Mouse (Mus musculus) forebrain, embryonic 12.5 days (tissue): Measurements from ENCODE around the gene Parp6. TPM values are rescaled to one million over a fixed set of nuclear protein-coding genes. Genes with fewer than 3 reads are reported as not detected.
A peak's percentile ranks its signal among the peaks of the same experiment; 100 is the strongest.

ENCODE experiments used
- ATAC-seq: fragments of 200-750 bp; cut with Nextera tagmentation; 2 replicates; pipeline ENCODE4 v1.8.0; 2017; ENCODE audit warnings: moderate TSS enrichment; ENCODE audit not compliant: low FRiP score
- H3K27ac ChIP-seq: fragments of 300-500 bp; sonication (generic); 2 replicates; pipeline ENCODE4 v1.5.1; 2016; ENCODE audit warnings: mild to moderate bottlenecking
- H3K27me3 ChIP-seq: fragments of 300-500 bp; sonication (generic); 2 replicates; pipeline ENCODE4 v1.6.1; 2016; ENCODE audit warnings: mild to moderate bottlenecking
- H3K36me3 ChIP-seq: fragments of 300-500 bp; sonication (generic); replicated peaks from 2 replicates; pipeline ENCODE4 v1.6.1; 2016; ENCODE audit warnings: mild to moderate bottlenecking
- H3K4me1 ChIP-seq: fragments of 300-500 bp; sonication (generic); 2 replicates; pipeline ENCODE4 v1.6.1; 2016
- H3K4me2 ChIP-seq: fragments of 300-500 bp; sonication (generic); 2 replicates; pipeline ENCODE4 v1.6.1; 2016; ENCODE audit warnings: mild to moderate bottlenecking, moderate library complexity
- H3K4me3 ChIP-seq: fragments of 300-500 bp; sonication (generic); replicated peaks from 2 replicates; pipeline ENCODE4 v1.5.1; 2016; ENCODE audit warnings: mild to moderate bottlenecking
- H3K9ac ChIP-seq: fragments of 300-500 bp; sonication (generic); 2 replicates; pipeline ENCODE4 v1.6.1; 2016; ENCODE audit warnings: mild to moderate bottlenecking
- H3K9me3 ChIP-seq: fragments of 300-500 bp; sonication (generic); 2 replicates; pipeline ENCODE4 v1.6.1; 2016
- WGBS: fragments of 180-500 bp; shearing (Covaris S2); methylation state at CpG from one replicate; pipeline ENCODE4 v1.1.7; 2016; 5-methylcytosine and 5-hydroxymethylcytosine counted together
- polyA plus RNA-seq: library from polyadenylated mRNA; unstranded; fragments of >200 nt; fragmentation: Nextera tagmentation; extraction: Ambion mirVana; gene quantifications from 2 replicates; pipeline ENCODE4 v1.2.1, GENCODE M21; 2016

The Parp6 gene
- polyA plus RNA-seq, 1 experiment from 2014 or later = 105 TPM

DNA sequence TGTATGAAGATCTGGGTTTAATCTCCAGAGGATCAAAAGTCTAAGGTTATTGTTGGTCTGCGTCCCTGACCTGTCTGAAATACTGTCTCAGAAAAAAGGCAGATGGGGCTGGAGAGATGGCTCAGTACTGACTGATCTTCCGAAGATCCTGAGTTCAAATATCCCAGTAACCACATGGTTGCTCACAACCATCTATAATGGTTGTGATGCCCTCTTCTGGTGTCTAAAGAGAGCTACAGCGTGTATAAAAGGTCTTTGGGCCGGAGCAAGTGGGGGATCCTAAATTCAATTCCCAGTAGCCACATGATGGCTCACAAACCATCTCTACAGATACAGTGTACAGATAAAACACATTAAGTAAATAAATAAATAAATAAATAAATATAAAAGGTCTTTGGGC is 52.1 kb downstream of the Parp6 start:
- 84% methylated on average over 4 of the region's 4 CpGs for WGBS
- Histone ChIP-seq H3K27me3 (no peaks in the 10 kb centered on the region), H3K9me3 (no peaks in the 10 kb centered on the region), H3K9ac (no peak overlapping the region), H3K27ac (no peak overlapping the region), H3K4me2 (no peak overlapping the region), H3K4me1 (peaks cover under 1% of the 10 kb centered on the region; the same call in 1 of the 2 replicates), H3K36me3 (peaks cover 98% of the 10 kb centered on the region), H3K4me3 (no peak overlapping the region)
- ATAC-seq = no peak

GRCm38 (mm10) chr9:59672195-59672894 is 55.3 kb downstream of the Parp6 start:
- Histone ChIP-seq H3K4me1 (no peaks in the 10 kb centered on the region), H3K27me3 (no peaks in the 10 kb centered on the region), H3K27ac (no peak overlapping the region), H3K9me3 (no peaks in the 10 kb centered on the region), H3K4me3 (no peak overlapping the region), H3K36me3 (peaks cover 98% of the 10 kb centered on the region), H3K4me2 (no peak overlapping the region), H3K9ac (no peak overlapping the region)
- ATAC-seq = no peak
- WGBS = 88% methylated on average over 12 of the region's 12 CpGs

- 77% methylated on average over 2 of the region's 2 CpGs for WGBS
- Histone ChIP-seq H3K4me1 (no peaks in the 10 kb centered on the region), H3K9ac (no peak overlapping the region), H3K4me3 (no peak overlapping the region), H3K4me2 (no peak overlapping the region), H3K9me3 (no peaks in the 10 kb centered on the region), H3K27ac (no peak overlapping the region), H3K36me3 (peaks cover 98% of the 10 kb centered on the region), H3K27me3 (no peaks in the 10 kb centered on the region)
- ATAC-seq = no peak
Observed at GRCm38 (mm10) chr9:59673427-59673826, 56.3 kb downstream of the Parp6 start.

- H3K4me3 ChIP-seq = no peak overlapping the region
- 89% methylated on average over 14 of the region's 14 CpGs for WGBS
- no peak overlapping the region for H3K9ac ChIP-seq
- no peak for ATAC-seq
- H3K9me3 ChIP-seq = no peaks in the 10 kb centered on the region
- peaks cover 7% of the 10 kb centered on the region for H3K27me3 ChIP-seq
- H3K4me1 ChIP-seq = peaks cover 14% of the 10 kb centered on the region
- H3K36me3 ChIP-seq = peaks cover 90% of the 10 kb centered on the region
- H3K27ac ChIP-seq = no peak overlapping the region
- no peak overlapping the region for H3K4me2 ChIP-seq
Observed at GRCm38 (mm10) chr9:59675598-59675997, 58.5 kb downstream of the Parp6 start.

DNA sequence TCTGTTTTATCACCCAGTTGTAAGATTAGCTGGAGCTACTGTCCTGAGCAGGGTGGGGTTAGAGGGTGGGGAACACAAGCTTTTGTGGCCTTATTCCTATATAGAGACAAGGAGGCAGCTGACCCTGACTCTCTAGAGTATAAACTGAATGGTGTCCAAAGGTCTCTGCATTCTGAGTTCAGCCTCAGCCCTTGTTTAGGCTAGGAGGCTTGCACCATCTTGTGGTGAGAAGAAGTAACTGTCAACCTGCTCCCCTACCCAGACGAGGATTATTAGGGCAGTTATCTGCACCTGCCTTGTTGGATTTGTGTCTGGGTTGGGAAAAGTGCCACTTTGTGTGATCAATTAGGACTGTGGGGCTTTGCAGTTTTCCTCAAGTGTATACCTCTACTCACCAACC is 61.2 kb downstream of the Parp6 start:
- Histone ChIP-seq H3K27me3 (peaks cover 31% of the 10 kb centered on the region), H3K36me3 (peaks cover 63% of the 10 kb centered on the region), H3K9ac (no peak overlapping the region), H3K27ac (no peak overlapping the region), H3K4me3 (no peak overlapping the region), H3K4me1 (peaks cover 14% of the 10 kb centered on the region), H3K4me2 (no peak overlapping the region), H3K9me3 (no peaks in the 10 kb centered on the region)
- ATAC-seq = no peak
- 14% methylated on average over 1 of the region's 1 CpGs for WGBS

GRCm38 (mm10) chr9:59679678-59680533 is 62.8 kb downstream of the Parp6 start, which contains the start of gene Gramd2:
Gramd2 (plus strand) TSS chr9:59680144.
- peaks cover 31% of the 10 kb centered on the region for H3K27me3 ChIP-seq
- peak within 1 kb of the TSS; percentile 44 for H3K4me3 ChIP-seq
- H3K9me3 ChIP-seq = no peaks in the 10 kb centered on the region
- H3K27ac ChIP-seq = no peak within 1 kb of the TSS
- H3K9ac ChIP-seq = peak within 1 kb of the TSS; percentile 57
- peaks cover 14% of the 10 kb centered on the region for H3K4me1 ChIP-seq
- 1% methylated on average over 47 of the region's 47 CpGs for WGBS
- peak within 1 kb of the TSS; percentile 89 for H3K4me2 ChIP-seq
- peak; percentile 97 for ATAC-seq
- H3K36me3 ChIP-seq = peaks cover 47% of the 10 kb centered on the region

- Histone ChIP-seq H3K27ac (no peak overlapping the region), H3K27me3 (peaks cover 31% of the 10 kb centered on the region), H3K4me2 (peak overlapping the region; percentile 89), H3K9ac (peak overlapping the region; percentile 57), H3K4me3 (peak overlapping the region; percentile 44), H3K9me3 (no peaks in the 10 kb centered on the region), H3K36me3 (peaks cover 41% of the 10 kb centered on the region), H3K4me1 (peaks cover 14% of the 10 kb centered on the region)
- peak; percentile 34; the same call in 1 of the 2 replicates for ATAC-seq
- WGBS = 8% methylated on average over 16 of the region's 16 CpGs
Observed at GRCm38 (mm10) chr9:59680534-59680875, 63.4 kb downstream of the Parp6 start.

GRCm38 (mm10) chr9:59684020-59684419 is 66.9 kb downstream of the Parp6 start:
- Histone ChIP-seq H3K4me1 (peaks cover 14% of the 10 kb centered on the region), H3K36me3 (peaks cover 7% of the 10 kb centered on the region), H3K9me3 (no peaks in the 10 kb centered on the region), H3K27ac (no peak overlapping the region), H3K4me2 (no peak overlapping the region), H3K27me3 (peaks cover 31% of the 10 kb centered on the region), H3K4me3 (no peak overlapping the region), H3K9ac (no peak overlapping the region)
- WGBS = 79% methylated on average over 2 of the region's 2 CpGs
- ATAC-seq = no peak

DNA sequence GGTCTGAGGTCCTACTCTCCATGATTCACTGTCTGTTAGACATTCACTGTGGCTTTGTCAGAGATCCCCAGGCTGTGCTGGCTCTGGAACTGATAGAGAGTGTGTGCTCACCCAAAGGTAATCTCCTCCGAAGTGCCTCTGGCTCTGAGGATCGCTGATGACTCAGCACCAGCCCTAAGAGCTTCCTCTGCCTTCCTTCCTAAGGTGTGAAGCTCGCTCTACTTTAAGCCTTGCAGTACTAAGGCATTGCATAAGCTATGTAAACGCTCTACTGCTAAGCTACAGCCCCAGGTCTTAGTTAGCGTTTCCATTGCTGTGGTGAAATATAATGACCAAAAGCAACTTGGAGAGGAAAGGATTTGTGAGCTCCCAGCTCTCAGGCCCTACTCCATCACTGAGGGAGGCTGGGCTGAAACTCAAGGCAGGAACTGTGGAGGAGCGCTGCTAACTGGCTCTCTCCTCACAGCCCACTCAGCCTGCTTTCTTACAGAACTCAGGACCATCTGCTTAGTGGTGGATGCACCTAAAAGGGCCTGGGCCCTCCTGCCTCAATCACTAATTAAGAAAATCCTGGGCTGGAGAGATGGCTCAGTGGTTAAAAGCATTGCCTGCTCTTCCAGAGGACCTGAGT is 70.4 kb downstream of the Parp6 start:
- peaks cover 12% of the 10 kb centered on the region for H3K4me1 ChIP-seq
- peaks cover 13% of the 10 kb centered on the region for H3K27me3 ChIP-seq
- H3K9me3 ChIP-seq = no peaks in the 10 kb centered on the region
- H3K36me3 ChIP-seq = no peaks in the 10 kb centered on the region
- no peak overlapping the region for H3K4me2 ChIP-seq
- WGBS = 35% methylated on average over 6 of the region's 6 CpGs
- H3K4me3 ChIP-seq = no peak overlapping the region
- ATAC-seq = no peak
- no peak overlapping the region for H3K9ac ChIP-seq
- no peak overlapping the region for H3K27ac ChIP-seq

DNA sequence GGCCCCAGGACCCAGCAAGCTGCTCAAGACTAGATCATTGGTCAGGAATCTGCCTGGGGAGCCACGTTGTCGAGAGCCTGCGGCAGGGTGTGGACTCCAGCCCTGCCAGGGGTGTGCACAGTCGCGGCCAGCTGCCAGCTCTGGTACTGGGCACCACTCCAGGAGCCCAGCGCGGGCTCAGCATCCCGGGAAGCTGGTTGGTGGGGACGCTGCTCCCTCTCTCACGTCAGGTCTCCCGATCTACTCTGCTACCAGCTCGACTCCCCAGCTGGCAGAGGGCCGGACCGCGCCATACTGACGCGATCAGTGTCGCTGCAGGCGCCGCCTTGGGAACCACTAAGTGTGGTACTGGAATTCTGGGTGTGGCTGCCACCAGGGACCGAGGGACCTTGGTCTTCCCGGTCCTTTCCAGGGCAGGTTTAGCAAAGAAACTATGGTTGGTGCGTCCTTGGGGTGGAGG is 74.6 kb downstream of the Parp6 start:
- peak overlapping the region; percentile 38 for H3K9ac ChIP-seq
- H3K36me3 ChIP-seq = no peaks in the 10 kb centered on the region
- peak; percentile 90 for ATAC-seq
- H3K9me3 ChIP-seq = no peaks in the 10 kb centered on the region
- peak overlapping the region; percentile 31; the same call in 1 of the 2 replicates for H3K27ac ChIP-seq
- peaks cover 12% of the 10 kb centered on the region for H3K4me1 ChIP-seq
- 2% methylated on average over 23 of the region's 23 CpGs for WGBS
- H3K4me3 ChIP-seq = peak overlapping the region; percentile 28
- peak overlapping the region; percentile 56 for H3K4me2 ChIP-seq
- peaks cover 9% of the 10 kb centered on the region for H3K27me3 ChIP-seq

GRCm38 (mm10) chr9:59692145-59692544 is 75.1 kb downstream of the Parp6 start:
- peak overlapping the region; percentile 31; the same call in 1 of the 2 replicates for H3K27ac ChIP-seq
- H3K4me3 ChIP-seq = peak overlapping the region; percentile 28
- peak; percentile 49; the same call in 1 of the 2 replicates for ATAC-seq
- peaks cover 9% of the 10 kb centered on the region for H3K27me3 ChIP-seq
- H3K36me3 ChIP-seq = no peaks in the 10 kb centered on the region
- peak overlapping the region; percentile 56 for H3K4me2 ChIP-seq
- WGBS = 35% methylated on average over 9 of the region's 9 CpGs
- H3K9ac ChIP-seq = peak overlapping the region; percentile 38
- peaks cover 12% of the 10 kb centered on the region for H3K4me1 ChIP-seq
- no peaks in the 10 kb centered on the region for H3K9me3 ChIP-seq
